Mouse (Mus musculus) hindbrain, embryonic 15.5 days (tissue): Measurements from ENCODE around the gene Trpv2. TPM values are rescaled to one million over a fixed set of nuclear protein-coding genes. Genes with fewer than 3 reads are reported as not detected.
A peak's percentile ranks its signal among the peaks of the same experiment; 100 is the strongest.

Experiments used
- ATAC-seq: fragments of 200-750 bp; cut with Nextera tagmentation; 2 replicates; pipeline ENCODE4 v1.8.0; 2017; ENCODE audit warnings: low read depth, moderate number of reproducible peaks, moderate TSS enrichment; ENCODE audit not compliant: low FRiP score
- H3K27ac ChIP-seq: fragments of 300-500 bp; sonication (generic); replicated peaks from 2 replicates; pipeline ENCODE4 v1.5.1; 2015; ENCODE audit warnings: mild to moderate bottlenecking, inconsistent platforms
- H3K27me3 ChIP-seq: fragments of 300-500 bp; sonication (generic); 2 replicates; pipeline ENCODE4 v1.6.1; 2015; ENCODE audit warnings: control low read depth, inconsistent platforms
- H3K36me3 ChIP-seq: fragments of 300-500 bp; sonication (generic); 2 replicates; pipeline ENCODE4 v1.6.1; 2015; ENCODE audit warnings: control low read depth, inconsistent platforms
- H3K4me1 ChIP-seq: fragments of 300-500 bp; sonication (generic); replicated peaks from 2 replicates; pipeline ENCODE4 v1.6.1; 2015; ENCODE audit warnings: control low read depth, inconsistent platforms
- H3K4me2 ChIP-seq: fragments of 300-500 bp; sonication (generic); 2 replicates; pipeline ENCODE4 v1.6.1; 2015; ENCODE audit warnings: moderate library complexity, mild to moderate bottlenecking, inconsistent platforms
- H3K4me3 ChIP-seq: fragments of 300-500 bp; sonication (generic); 2 replicates; pipeline ENCODE4 v1.5.1; 2015; ENCODE audit warnings: mild to moderate bottlenecking, inconsistent platforms
- H3K9ac ChIP-seq: fragments of 300-500 bp; sonication (generic); 2 replicates; pipeline ENCODE4 v1.6.1; 2015; ENCODE audit warnings: inconsistent platforms
- H3K9me3 ChIP-seq: fragments of 300-500 bp; sonication (generic); 2 replicates; pipeline ENCODE4 v1.6.1; 2016; ENCODE audit warnings: control low read depth, inconsistent platforms
- WGBS: fragments of 180-500 bp; shearing (Covaris S2); methylation state at CpG from one replicate; pipeline ENCODE4 v1.1.7; 2015; 5-methylcytosine and 5-hydroxymethylcytosine counted together
- polyA plus RNA-seq: library from polyadenylated mRNA; unstranded; fragments of >200 nt; fragmentation: Nextera tagmentation; extraction: Ambion mirVana; gene quantifications from 2 replicates; pipeline ENCODE4 v1.2.1, GENCODE M21; 2015

The Trpv2 gene
- polyA plus RNA-seq, 1 experiment from 2014 or later = 31.2 TPM

- Histone ChIP-seq H3K36me3 (peaks cover 42% of the 10 kb centered on the region), H3K9ac (no peak overlapping the region), H3K4me2 (no peak overlapping the region), H3K27me3 (no peaks in the 10 kb centered on the region), H3K27ac (no peak overlapping the region), H3K4me3 (no peak overlapping the region), H3K4me1 (no peaks in the 10 kb centered on the region), H3K9me3 (no peaks in the 10 kb centered on the region)
- 84% methylated on average over 2 of the region's 2 CpGs for WGBS
- no peak for ATAC-seq
Observed at GRCm38 (mm10) chr11:62591026-62591425, 16.7 kb downstream of the Trpv2 start.

- Histone ChIP-seq H3K4me3 (no peak overlapping the region), H3K27me3 (no peaks in the 10 kb centered on the region), H3K4me2 (no peak overlapping the region), H3K27ac (no peak overlapping the region), H3K9me3 (no peaks in the 10 kb centered on the region), H3K4me1 (no peaks in the 10 kb centered on the region), H3K9ac (no peak overlapping the region), H3K36me3 (peaks cover 39% of the 10 kb centered on the region)
- no peak for ATAC-seq
- WGBS = 87% methylated on average over 8 of the region's 8 CpGs
Observed at GRCm38 (mm10) chr11:62591904-62592575, 17.8 kb downstream of the Trpv2 start.

GRCm38 (mm10) chr11:62598571-62598970 lies 24.3 kb downstream of the Trpv2 start:
- Histone ChIP-seq H3K4me3 (no peak overlapping the region), H3K9me3 (no peaks in the 10 kb centered on the region), H3K27ac (no peak overlapping the region), H3K27me3 (no peaks in the 10 kb centered on the region), H3K4me1 (peaks cover 6% of the 10 kb centered on the region), H3K4me2 (no peak overlapping the region), H3K36me3 (peaks cover 11% of the 10 kb centered on the region; the same call in 1 of the 2 replicates), H3K9ac (no peak overlapping the region)
- no peak for ATAC-seq
- 77% methylated on average over 4 of the region's 4 CpGs for WGBS

GRCm38 (mm10) chr11:62601732-62602618 lies 27.7 kb downstream of the Trpv2 start:
- Histone ChIP-seq H3K27me3 (no peaks in the 10 kb centered on the region), H3K9ac (peak overlapping the region; percentile 48), H3K4me2 (peak overlapping the region; percentile 51), H3K9me3 (no peaks in the 10 kb centered on the region), H3K4me3 (peak overlapping the region; percentile 75), H3K27ac (peak overlapping the region; percentile 94), H3K36me3 (peaks cover 27% of the 10 kb centered on the region), H3K4me1 (peaks cover 38% of the 10 kb centered on the region)
- 13% methylated on average over 17 of the region's 17 CpGs for WGBS
- no peak; the same call in 1 of the 2 replicates for ATAC-seq

- Histone ChIP-seq H3K4me2 (peak overlapping the region; percentile 78), H3K27ac (peak overlapping the region; percentile 94), H3K9ac (peak overlapping the region; percentile 97), H3K27me3 (no peaks in the 10 kb centered on the region), H3K9me3 (no peaks in the 10 kb centered on the region), H3K36me3 (peaks cover 31% of the 10 kb centered on the region), H3K4me1 (peaks cover 46% of the 10 kb centered on the region), H3K4me3 (peak overlapping the region; percentile 75)
- ATAC-seq = peak; percentile 96
- WGBS = under 1% methylated on average over 58 of the region's 58 CpGs
Observed at GRCm38 (mm10) chr11:62602619-62603311, 28.5 kb downstream of the Trpv2 start.

- no peaks in the 10 kb centered on the region for H3K27me3 ChIP-seq
- no peaks in the 10 kb centered on the region for H3K9me3 ChIP-seq
- no peak for ATAC-seq
- peak overlapping the region; percentile 94 for H3K27ac ChIP-seq
- peak overlapping the region; percentile 97 for H3K9ac ChIP-seq
- WGBS = under 1% methylated on average over 13 of the region's 13 CpGs
- peaks cover 48% of the 10 kb centered on the region for H3K4me1 ChIP-seq
- peaks cover 31% of the 10 kb centered on the region for H3K36me3 ChIP-seq
- peak overlapping the region; percentile 75 for H3K4me3 ChIP-seq
- peak overlapping the region; percentile 78 for H3K4me2 ChIP-seq
Observed at GRCm38 (mm10) chr11:62603312-62604056, 29.2 kb downstream of the Trpv2 start.

GRCm38 (mm10) chr11:62604123-62604706 lies 29.9 kb downstream of the Trpv2 start:
- Histone ChIP-seq H3K4me3 (peak overlapping the region; percentile 75), H3K4me2 (peak overlapping the region; percentile 78), H3K27ac (no peak overlapping the region), H3K27me3 (no peaks in the 10 kb centered on the region), H3K9me3 (no peaks in the 10 kb centered on the region), H3K36me3 (peaks cover 31% of the 10 kb centered on the region), H3K4me1 (peaks cover 48% of the 10 kb centered on the region), H3K9ac (peak overlapping the region; percentile 97)
- ATAC-seq = no peak
- WGBS = 18% methylated on average over 5 of the region's 5 CpGs

- H3K27me3 ChIP-seq = no peaks in the 10 kb centered on the region
- H3K4me2 ChIP-seq = peak overlapping the region; percentile 78
- H3K9me3 ChIP-seq = no peaks in the 10 kb centered on the region
- 32% methylated on average over 3 of the region's 3 CpGs for WGBS
- H3K4me3 ChIP-seq = peak overlapping the region; percentile 75; the same call in 1 of the 2 replicates
- no peak overlapping the region for H3K27ac ChIP-seq
- peaks cover 34% of the 10 kb centered on the region for H3K36me3 ChIP-seq
- peaks cover 48% of the 10 kb centered on the region for H3K4me1 ChIP-seq
- H3K9ac ChIP-seq = peak overlapping the region; percentile 97
- no peak for ATAC-seq
Observed at GRCm38 (mm10) chr11:62604886-62605618, 30.8 kb downstream of the Trpv2 start.

- Histone ChIP-seq H3K9ac (peak overlapping the region; percentile 23), H3K4me2 (peak overlapping the region; percentile 78), H3K27ac (peak overlapping the region; percentile 49), H3K4me3 (peak overlapping the region; percentile 8), H3K27me3 (no peaks in the 10 kb centered on the region), H3K4me1 (peaks cover 48% of the 10 kb centered on the region), H3K36me3 (peaks cover 41% of the 10 kb centered on the region), H3K9me3 (no peaks in the 10 kb centered on the region)
- 42% methylated on average over 10 of the region's 10 CpGs for WGBS
- ATAC-seq = no peak
Observed at GRCm38 (mm10) chr11:62605619-62606298, 31.5 kb downstream of the Trpv2 start.
